Mouse (Mus musculus) limb, embryonic 15.5 days (tissue): Measurements from ENCODE around the gene Pdzrn3. TPM values are rescaled to one million over a fixed set of nuclear protein-coding genes. Genes with fewer than 3 reads are reported as not detected.

ENCODE experiments used
- ATAC-seq: fragments of 200-750 bp; cut with Nextera tagmentation; 2 replicates; pipeline ENCODE4 v1.8.0; 2017; ENCODE audit warnings: low read depth, moderate TSS enrichment; ENCODE audit not compliant: insufficient number of reproducible peaks, low FRiP score, low TSS enrichment
- H3K27ac ChIP-seq: fragments of 300-500 bp; sonication (generic); 2 replicates; pipeline ENCODE4 v1.5.1; 2015; ENCODE audit warnings: moderate library complexity, mild to moderate bottlenecking, inconsistent platforms
- H3K27me3 ChIP-seq: fragments of 300-500 bp; sonication (generic); 2 replicates; pipeline ENCODE4 v1.6.1; 2015; ENCODE audit warnings: inconsistent platforms
- H3K36me3 ChIP-seq: fragments of 300-500 bp; sonication (generic); 2 replicates; pipeline ENCODE4 v1.6.1; 2015; ENCODE audit warnings: inconsistent platforms
- H3K4me1 ChIP-seq: fragments of 300-500 bp; sonication (generic); 2 replicates; pipeline ENCODE4 v1.6.1; 2015; ENCODE audit warnings: inconsistent platforms
- H3K4me2 ChIP-seq: fragments of 300-500 bp; sonication (generic); 2 replicates; pipeline ENCODE4 v1.6.1; 2015; ENCODE audit warnings: mild to moderate bottlenecking, inconsistent platforms
- H3K4me3 ChIP-seq: fragments of 300-500 bp; sonication (generic); 2 replicates; pipeline ENCODE4 v1.5.1; 2015; ENCODE audit warnings: mild to moderate bottlenecking, inconsistent platforms
- H3K9ac ChIP-seq: fragments of 300-500 bp; sonication (generic); 2 replicates; pipeline ENCODE4 v1.6.1; 2015; ENCODE audit warnings: inconsistent platforms
- H3K9me3 ChIP-seq: fragments of 300-500 bp; sonication (generic); 2 replicates; pipeline ENCODE4 v1.6.1; 2016; ENCODE audit warnings: inconsistent platforms
- WGBS: fragments of 180-500 bp; shearing (Covaris S2); methylation state at CpG from one replicate; pipeline ENCODE4 v1.1.7; 2015; 5-methylcytosine and 5-hydroxymethylcytosine counted together
- polyA plus RNA-seq: library from polyadenylated mRNA; unstranded; fragments of >200 nt; fragmentation: Nextera tagmentation; extraction: Ambion mirVana; gene quantifications from 2 replicates; pipeline ENCODE4 v1.2.1, GENCODE M21; 2015

Gene Pdzrn3
- polyA plus RNA-seq, 1 experiment from 2014 or later: 11.7 TPM

- Histone ChIP-seq H3K4me3 (no peak overlapping the region), H3K4me1 (peaks cover 19% of the 10 kb centered on the region; the same call in 1 of the 2 replicates), H3K9ac (no peak overlapping the region), H3K36me3 (no peaks in the 10 kb centered on the region), H3K9me3 (no peaks in the 10 kb centered on the region), H3K4me2 (no peak overlapping the region), H3K27me3 (no peaks in the 10 kb centered on the region), H3K27ac (no peak overlapping the region)
- no peak for ATAC-seq
- WGBS: 90% methylated on average over 7 of the region's 7 CpGs
Measured at GRCm38 (mm10) chr6:101340051-101340450, 37.6 kb downstream of the Pdzrn3 start.

GRCm38 (mm10) chr6:101337842-101338528 is 39.7 kb downstream of the Pdzrn3 start:
- Histone ChIP-seq H3K36me3 (no peaks in the 10 kb centered on the region), H3K4me2 (no peak overlapping the region), H3K4me3 (no peak overlapping the region), H3K27ac (no peak overlapping the region), H3K9ac (no peak overlapping the region), H3K4me1 (peaks cover 34% of the 10 kb centered on the region), H3K27me3 (no peaks in the 10 kb centered on the region), H3K9me3 (no peaks in the 10 kb centered on the region)
- 58% methylated on average over 10 of the region's 10 CpGs for WGBS
- no peak for ATAC-seq

GRCm38 (mm10) chr6:101336660-101337059 is 41.0 kb downstream of the Pdzrn3 start:
- ATAC-seq: no peak
- WGBS: 86% methylated on average over 10 of the region's 10 CpGs
- H3K4me1 ChIP-seq: peaks cover 38% of the 10 kb centered on the region

GRCm38 (mm10) chr6:101335744-101336143 is 42.0 kb downstream of the Pdzrn3 start:
- Histone ChIP-seq H3K4me1 (peaks cover 38% of the 10 kb centered on the region), H3K4me2 (no peak overlapping the region), H3K36me3 (no peaks in the 10 kb centered on the region), H3K27ac (no peak overlapping the region), H3K27me3 (no peaks in the 10 kb centered on the region), H3K4me3 (no peak overlapping the region), H3K9ac (no peak overlapping the region), H3K9me3 (no peaks in the 10 kb centered on the region)
- ATAC-seq: no peak
- 87% methylated on average over 1 of the region's 1 CpGs for WGBS

More at GRCm38 (mm10) chr6:101336660-101337059, 41.0 kb downstream of the Pdzrn3 start:
- no peak overlapping the region for H3K4me2 ChIP-seq
- H3K27me3 ChIP-seq: no peaks in the 10 kb centered on the region
- no peaks in the 10 kb centered on the region for H3K36me3 ChIP-seq
- no peaks in the 10 kb centered on the region for H3K9me3 ChIP-seq
- no peak overlapping the region for H3K4me3 ChIP-seq
- H3K27ac ChIP-seq: no peak overlapping the region
- no peak overlapping the region for H3K9ac ChIP-seq

- H3K4me2 ChIP-seq: no peak overlapping the region
- H3K27me3 ChIP-seq: no peaks in the 10 kb centered on the region
- no peak overlapping the region for H3K27ac ChIP-seq
- no peaks in the 10 kb centered on the region for H3K9me3 ChIP-seq
- H3K4me1 ChIP-seq: peaks cover 48% of the 10 kb centered on the region
- WGBS: 68% methylated on average over 3 of the region's 3 CpGs
- H3K4me3 ChIP-seq: no peak overlapping the region
- ATAC-seq: no peak
- H3K9ac ChIP-seq: no peak overlapping the region
- H3K36me3 ChIP-seq: no peaks in the 10 kb centered on the region
Measured at GRCm38 (mm10) chr6:101334495-101334894, 43.2 kb downstream of the Pdzrn3 start.

GRCm38 (mm10) chr6:101330392-101330791 is 47.3 kb downstream of the Pdzrn3 start:
- no peaks in the 10 kb centered on the region for H3K9me3 ChIP-seq
- H3K9ac ChIP-seq: no peak overlapping the region
- H3K4me2 ChIP-seq: no peak overlapping the region
- 51% methylated on average over 5 of the region's 5 CpGs for WGBS
- H3K4me3 ChIP-seq: no peak overlapping the region
- ATAC-seq: no peak
- no peaks in the 10 kb centered on the region for H3K36me3 ChIP-seq
- H3K27ac ChIP-seq: no peak overlapping the region
- H3K27me3 ChIP-seq: no peaks in the 10 kb centered on the region
- H3K4me1 ChIP-seq: peaks cover 57% of the 10 kb centered on the region

- Histone ChIP-seq H3K4me1 (peaks cover 51% of the 10 kb centered on the region), H3K9me3 (no peaks in the 10 kb centered on the region), H3K36me3 (no peaks in the 10 kb centered on the region), H3K27me3 (no peaks in the 10 kb centered on the region), H3K4me3 (no peak overlapping the region), H3K9ac (no peak overlapping the region), H3K27ac (no peak overlapping the region), H3K4me2 (no peak overlapping the region)
- ATAC-seq: no peak
- 20% methylated on average over 6 of the region's 6 CpGs for WGBS
Measured at GRCm38 (mm10) chr6:101329499-101329898, 48.2 kb downstream of the Pdzrn3 start.

GRCm38 (mm10) chr6:101328514-101328913 is 49.2 kb downstream of the Pdzrn3 start:
- H3K4me1 ChIP-seq: peaks cover 42% of the 10 kb centered on the region

GRCm38 (mm10) chr6:101327741-101328140 is 50.0 kb downstream of the Pdzrn3 start:
- no peaks in the 10 kb centered on the region for H3K36me3 ChIP-seq
- no peak overlapping the region for H3K4me3 ChIP-seq
- peaks cover 39% of the 10 kb centered on the region for H3K4me1 ChIP-seq
- H3K9ac ChIP-seq: no peak overlapping the region
- no peaks in the 10 kb centered on the region for H3K9me3 ChIP-seq
- H3K27me3 ChIP-seq: no peaks in the 10 kb centered on the region
- H3K4me2 ChIP-seq: no peak overlapping the region
- no peak for ATAC-seq
- no peak overlapping the region for H3K27ac ChIP-seq
- 82% methylated on average over 5 of the region's 5 CpGs for WGBS

More at GRCm38 (mm10) chr6:101328514-101328913, 49.2 kb downstream of the Pdzrn3 start:
- Histone ChIP-seq H3K27ac (no peak overlapping the region), H3K9ac (no peak overlapping the region), H3K27me3 (no peaks in the 10 kb centered on the region), H3K4me2 (no peak overlapping the region), H3K4me3 (no peak overlapping the region), H3K36me3 (no peaks in the 10 kb centered on the region), H3K9me3 (no peaks in the 10 kb centered on the region)
- no peak for ATAC-seq
- 48% methylated on average over 5 of the region's 6 CpGs for WGBS

GRCm38 (mm10) chr6:101327196-101327595 is 50.5 kb downstream of the Pdzrn3 start:
- peaks cover 39% of the 10 kb centered on the region for H3K4me1 ChIP-seq
- H3K27ac ChIP-seq: no peak overlapping the region
- no peaks in the 10 kb centered on the region for H3K36me3 ChIP-seq
- WGBS: 89% methylated on average over 3 of the region's 3 CpGs
- ATAC-seq: no peak
- no peaks in the 10 kb centered on the region for H3K27me3 ChIP-seq
- no peaks in the 10 kb centered on the region for H3K9me3 ChIP-seq
- no peak overlapping the region for H3K4me2 ChIP-seq
- H3K4me3 ChIP-seq: no peak overlapping the region
- H3K9ac ChIP-seq: no peak overlapping the region

GRCm38 (mm10) chr6:101325842-101326639 is 51.7 kb downstream of the Pdzrn3 start:
- Histone ChIP-seq H3K9me3 (no peaks in the 10 kb centered on the region), H3K4me3 (no peak overlapping the region), H3K9ac (no peak overlapping the region), H3K4me2 (no peak overlapping the region), H3K27me3 (no peaks in the 10 kb centered on the region), H3K36me3 (no peaks in the 10 kb centered on the region), H3K27ac (no peak overlapping the region), H3K4me1 (peaks cover 29% of the 10 kb centered on the region)
- no peak for ATAC-seq
- WGBS: 57% methylated on average over 3 of the region's 3 CpGs

GRCm38 (mm10) chr6:101322580-101322979 is 55.1 kb downstream of the Pdzrn3 start:
- no peak overlapping the region; the same call in 1 of the 2 replicates for H3K27ac ChIP-seq
- no peak for ATAC-seq
- H3K9me3 ChIP-seq: no peaks in the 10 kb centered on the region
- H3K9ac ChIP-seq: no peak overlapping the region
- H3K4me2 ChIP-seq: no peak overlapping the region
- H3K4me3 ChIP-seq: no peak overlapping the region
- no peaks in the 10 kb centered on the region for H3K36me3 ChIP-seq
- peaks cover 17% of the 10 kb centered on the region for H3K4me1 ChIP-seq
- H3K27me3 ChIP-seq: no peaks in the 10 kb centered on the region
- WGBS: 79% methylated on average over 3 of the region's 3 CpGs
